Mouse (Mus musculus) hindbrain, embryonic 16.5 days (tissue): Measurements from ENCODE around the gene Ptx4. TPM values are rescaled to one million over a fixed set of nuclear protein-coding genes. Genes with fewer than 3 reads are reported as not detected.
"Not testable (repeated sequence)": the region's sequence is repeated elsewhere in the genome, so short reads cannot be mapped to it uniquely, and the experiment has no call there.

Experiments
- ATAC-seq: fragments of 200-750 bp; cut with Nextera tagmentation; 2 replicates; pipeline ENCODE4 v1.8.0; 2017; ENCODE audit warnings: moderate TSS enrichment, moderate library complexity
- H3K27ac ChIP-seq: fragments of 300-500 bp; sonication (generic); 2 replicates; pipeline ENCODE4 v1.5.1; 2014; ENCODE audit warnings: low read depth, mild to moderate bottlenecking, control low read depth, low read length, moderate library complexity
- H3K27me3 ChIP-seq: fragments of 300-500 bp; sonication (generic); replicated peaks from 2 replicates; pipeline ENCODE4 v1.6.1; 2014; ENCODE audit warnings: low read length; ENCODE audit not compliant: control insufficient read depth, insufficient read depth
- H3K36me3 ChIP-seq: fragments of 300-500 bp; sonication (generic); 2 replicates; pipeline ENCODE4 v1.6.1; 2014; ENCODE audit warnings: mild to moderate bottlenecking, low read length, moderate library complexity, mixed read lengths; ENCODE audit not compliant: control insufficient read depth, insufficient read depth
- H3K4me1 ChIP-seq: fragments of 300-500 bp; sonication (generic); 2 replicates; pipeline ENCODE4 v1.6.1; 2014; ENCODE audit warnings: low read depth, low read length; ENCODE audit not compliant: control insufficient read depth, insufficient read depth
- H3K4me2 ChIP-seq: fragments of 300-500 bp; sonication (generic); 2 replicates; pipeline ENCODE4 v1.6.1; 2014; ENCODE audit warnings: mild to moderate bottlenecking, low read length, control low read depth, moderate library complexity
- H3K4me3 ChIP-seq: fragments of 300-500 bp; sonication (generic); 2 replicates; pipeline ENCODE4 v1.5.1; 2014; ENCODE audit warnings: mild to moderate bottlenecking, low read length, control low read depth, moderate library complexity
- H3K9ac ChIP-seq: fragments of 300-500 bp; sonication (generic); 2 replicates; pipeline ENCODE4 v1.6.1; 2014; ENCODE audit warnings: low read depth, mild to moderate bottlenecking, control low read depth, low read length, moderate library complexity
- H3K9me3 ChIP-seq: fragments of 300-500 bp; sonication (generic); 2 replicates; pipeline ENCODE4 v1.6.1; 2014; ENCODE audit warnings: mild to moderate bottlenecking, low read length, moderate library complexity; ENCODE audit not compliant: control insufficient read depth
- WGBS: fragments of 180-500 bp; shearing (Covaris S2); extraction: QIAGEN DNeasy Blood & Tissue Kit; methylation state at CpG from one replicate; pipeline ENCODE4 v1.1.7; 2014; 5-methylcytosine and 5-hydroxymethylcytosine counted together
- polyA plus RNA-seq: library from polyadenylated mRNA; unstranded; fragments of >200 nt; fragmentation: Nextera tagmentation; extraction: Ambion mirVana; gene quantifications from 2 replicates; pipeline ENCODE4 v1.2.1, GENCODE M21; 2015

The Ptx4 gene
- polyA plus RNA-seq, 1 experiment from 2014 or later = not detected

- ATAC-seq = no peak
- peaks cover 12% of the 10 kb centered on the region for H3K4me1 ChIP-seq
- peak overlapping the region; percentile 5; the same call in 1 of the 2 replicates for H3K27ac ChIP-seq
- H3K9me3 ChIP-seq = no peaks in the 10 kb centered on the region
- H3K4me2 ChIP-seq = no peak overlapping the region
- H3K9ac ChIP-seq = no peak overlapping the region
- H3K27me3 ChIP-seq = no peaks in the 10 kb centered on the region
- H3K4me3 ChIP-seq = no peak overlapping the region
- H3K36me3 ChIP-seq = peaks cover 21% of the 10 kb centered on the region
- 80% methylated on average over 8 of the region's 8 CpGs for WGBS
Observed at GRCm38 (mm10) chr17:25111739-25112422, 8.7 kb upstream of the Ptx4 start.

- H3K9ac ChIP-seq = no peak overlapping the region
- peaks cover 15% of the 10 kb centered on the region for H3K36me3 ChIP-seq
- no peaks in the 10 kb centered on the region for H3K27me3 ChIP-seq
- H3K4me3 ChIP-seq = no peak overlapping the region
- no peak for ATAC-seq
- H3K4me1 ChIP-seq = peaks cover 12% of the 10 kb centered on the region
- 76% methylated on average over 3 of the region's 3 CpGs for WGBS
- no peaks in the 10 kb centered on the region for H3K9me3 ChIP-seq
- peak overlapping the region; percentile 5; the same call in 1 of the 2 replicates for H3K27ac ChIP-seq
- no peak overlapping the region for H3K4me2 ChIP-seq
Observed at GRCm38 (mm10) chr17:25112423-25112810, 8.1 kb upstream of the Ptx4 start.

- Histone ChIP-seq H3K27me3 (no peaks in the 10 kb centered on the region), H3K9me3 (no peaks in the 10 kb centered on the region), H3K9ac (peak overlapping the region; percentile 78), H3K36me3 (0 out of 2 replicates have a peak, but pooled peaks cover 8% of the 10 kb centered on the region), H3K4me1 (peaks cover 12% of the 10 kb centered on the region), H3K4me3 (peak overlapping the region; percentile 69), H3K4me2 (peak overlapping the region; percentile 97), H3K27ac (peak overlapping the region; percentile 91)
- ATAC-seq = peak; percentile 51; the same call in 1 of the 2 replicates
- WGBS = 14% methylated on average over 23 of the region's 23 CpGs
Observed at GRCm38 (mm10) chr17:25114908-25115645, 5.5 kb upstream of the Ptx4 start.

GRCm38 (mm10) chr17:25115664-25116432 lies 4.7 kb upstream of the Ptx4 start, which contains the start of gene Telo2:
Telo2 (minus strand) TSS chr17:25115967.
- Histone ChIP-seq H3K9me3 (no peaks in the 10 kb centered on the region), H3K9ac (peak within 1 kb of the TSS; percentile 78), H3K4me1 (peaks cover 12% of the 10 kb centered on the region), H3K27me3 (no peaks in the 10 kb centered on the region), H3K27ac (peak within 1 kb of the TSS; percentile 91), H3K36me3 (0 out of 2 replicates have a peak, but pooled peaks cover 3% of the 10 kb centered on the region), H3K4me3 (peak within 1 kb of the TSS; percentile 69), H3K4me2 (peak within 1 kb of the TSS; percentile 97)
- 3% methylated on average over 40 of the region's 40 CpGs for WGBS
- ATAC-seq = peak; percentile 96

GRCm38 (mm10) chr17:25117263-25117662 lies 3.3 kb upstream of the Ptx4 start:
- WGBS = 31% methylated on average over 4 of the region's 4 CpGs
- ATAC-seq = no peak
- H3K27me3 ChIP-seq = no peaks in the 10 kb centered on the region
- peaks cover 12% of the 10 kb centered on the region for H3K4me1 ChIP-seq
- no peak overlapping the region for H3K4me2 ChIP-seq
- no peaks in the 10 kb centered on the region for H3K9me3 ChIP-seq
- no peak overlapping the region for H3K4me3 ChIP-seq
- no peak overlapping the region for H3K9ac ChIP-seq
- H3K27ac ChIP-seq = no peak overlapping the region
- 0 out of 2 replicates have a peak, but pooled peaks cover 3% of the 10 kb centered on the region for H3K36me3 ChIP-seq

- 30% methylated on average over 7 of the region's 7 CpGs for WGBS
- Histone ChIP-seq H3K36me3 (no peaks in the 10 kb centered on the region), H3K4me3 (no peak overlapping the region), H3K27ac (no peak overlapping the region), H3K9ac (no peak overlapping the region), H3K4me2 (no peak overlapping the region), H3K9me3 (no peaks in the 10 kb centered on the region), H3K27me3 (no peaks in the 10 kb centered on the region; the same call in none of the 2 replicates), H3K4me1 (no peaks in the 10 kb centered on the region)
- no peak for ATAC-seq
Observed at GRCm38 (mm10) chr17:25123979-25124378, 3.4 kb downstream of the Ptx4 start.

GRCm38 (mm10) chr17:25125442-25126060 lies 5.0 kb downstream of the Ptx4 start:
- 76% methylated on average over 3 of the region's 3 CpGs for WGBS
- H3K4me3 ChIP-seq, H3K9ac ChIP-seq, H3K9me3 ChIP-seq, ATAC-seq, H3K27me3 ChIP-seq, H3K4me1 ChIP-seq, H3K36me3 ChIP-seq, H3K27ac ChIP-seq, H3K4me2 ChIP-seq: not testable (repeated sequence)

- Histone ChIP-seq H3K36me3 (no peaks in the 10 kb centered on the region), H3K27ac (no peak overlapping the region), H3K9me3 (no peaks in the 10 kb centered on the region), H3K27me3 (no peaks in the 10 kb centered on the region; the same call in none of the 2 replicates), H3K4me2 (no peak overlapping the region), H3K4me1 (no peaks in the 10 kb centered on the region), H3K9ac (no peak overlapping the region), H3K4me3 (no peak overlapping the region)
- no peak for ATAC-seq
- WGBS = 46% methylated on average over 8 of the region's 8 CpGs
Observed at GRCm38 (mm10) chr17:25127079-25127478, 6.5 kb downstream of the Ptx4 start.
